Mouse (Mus musculus): ENCODE data around the gene E2f8. TPM values are rescaled to one million over a fixed set of nuclear protein-coding genes. Genes with fewer than 3 reads are reported as not detected.
A peak's percentile ranks its signal among the peaks of the same experiment; 100 is the strongest.

The E2f8 gene
- polyA plus RNA-seq, 1 experiment = 4.8 TPM

- H3K36me3 ChIP-seq (ENCODE audit: control insufficient read depth, insufficient read depth, low read length) = peaks cover 63% of the 10 kb centered on the region
- 75% methylated on average over 1 of the region's 1 CpGs for WGBS
- no peaks in the 10 kb centered on the region for H3K27me3 ChIP-seq (ENCODE audit: control insufficient read depth, insufficient read depth, low read length)
- TF ChIP-seq CTCF (IDR thresholded peaks at IDR 0.05; ENCODE audit: extremely low read depth, insufficient read length, insufficient replicate concordance, low read depth, low read length) = no peak
- TF ChIP-seq POLR2A (IDR thresholded peaks at IDR 0.05; ENCODE audit: low read depth, low read length) = no peak
- H3K4me1 ChIP-seq (ENCODE audit: control insufficient read depth, insufficient read depth, insufficient read length, low read length) = peaks cover 7% of the 10 kb centered on the region; the same call in 1 of the 2 replicates
- H3K27ac ChIP-seq (ENCODE audit: insufficient read depth, low read depth, low read length) = no peak overlapping the region
- no peak overlapping the region for H3K4me3 ChIP-seq (ENCODE audit: low read depth, low read length)
Observed at GRCm38 (mm10) chr7:48824671-48825070, 56.7 kb downstream of the E2f8 start.

GRCm38 (mm10) chr7:48823621-48824020 lies 57.8 kb downstream of the E2f8 start:
- peaks cover 7% of the 10 kb centered on the region; the same call in 1 of the 2 replicates for H3K4me1 ChIP-seq (ENCODE audit: control insufficient read depth, insufficient read depth, insufficient read length, low read length)

GRCm38 (mm10) chr7:48821654-48822053 lies 59.7 kb downstream of the E2f8 start:
- Histone ChIP-seq H3K27me3 (ENCODE audit: control insufficient read depth, insufficient read depth, low read length) (no peaks in the 10 kb centered on the region), H3K4me1 (ENCODE audit: control insufficient read depth, insufficient read depth, insufficient read length, low read length) (peaks cover 8% of the 10 kb centered on the region; the same call in 1 of the 2 replicates), H3K4me3 (ENCODE audit: low read depth, low read length) (no peak overlapping the region), H3K27ac (ENCODE audit: insufficient read depth, low read depth, low read length) (peak overlapping the region; percentile 55), H3K36me3 (ENCODE audit: control insufficient read depth, insufficient read depth, low read length) (peaks cover 71% of the 10 kb centered on the region)
- WGBS = 33% methylated on average over 5 of the region's 5 CpGs
- TF ChIP-seq CTCF (IDR thresholded peaks at IDR 0.05; ENCODE audit: extremely low read depth, insufficient read length, insufficient replicate concordance, low read depth, low read length) (no peak), POLR2A (IDR thresholded peaks at IDR 0.05; ENCODE audit: low read depth, low read length) (no peak)

More at GRCm38 (mm10) chr7:48823621-48824020, 57.8 kb downstream of the E2f8 start:
- no peaks in the 10 kb centered on the region for H3K27me3 ChIP-seq (ENCODE audit: control insufficient read depth, insufficient read depth, low read length)
- TF ChIP-seq POLR2A (IDR thresholded peaks at IDR 0.05; ENCODE audit: low read depth, low read length) = no peak
- TF ChIP-seq CTCF (IDR thresholded peaks at IDR 0.05; ENCODE audit: extremely low read depth, insufficient read length, insufficient replicate concordance, low read depth, low read length) = no peak
- H3K36me3 ChIP-seq (ENCODE audit: control insufficient read depth, insufficient read depth, low read length) = peaks cover 72% of the 10 kb centered on the region
- H3K4me3 ChIP-seq (ENCODE audit: low read depth, low read length) = no peak overlapping the region
- WGBS = 82% methylated on average over 3 of the region's 3 CpGs
- H3K27ac ChIP-seq (ENCODE audit: insufficient read depth, low read depth, low read length) = no peak overlapping the region

Other genes with a start within 250 kb of the E2f8 start
- gene Mrgprb3, start 237.8 kb downstream of the E2f8 start, polyA plus RNA-seq (2012; rRNA removed) = not detected in 2 replicates
- 3.6 and 6.8 TPM in 2 replicates for gene Zdhhc13, start 92.6 kb downstream of the E2f8 start, polyA plus RNA-seq (2012; rRNA removed)
- not detected in 2 replicates for gene Csrp3, start 33.6 kb downstream of the E2f8 start, polyA plus RNA-seq (2012; rRNA removed)
- gene Nav2, start 27.1 kb upstream of the E2f8 start, polyA plus RNA-seq (2012; rRNA removed) = 6.4 and 8.5 TPM in 2 replicates